Mouse (Mus musculus): ENCODE measurements around the gene Ssh2.

DNA sequence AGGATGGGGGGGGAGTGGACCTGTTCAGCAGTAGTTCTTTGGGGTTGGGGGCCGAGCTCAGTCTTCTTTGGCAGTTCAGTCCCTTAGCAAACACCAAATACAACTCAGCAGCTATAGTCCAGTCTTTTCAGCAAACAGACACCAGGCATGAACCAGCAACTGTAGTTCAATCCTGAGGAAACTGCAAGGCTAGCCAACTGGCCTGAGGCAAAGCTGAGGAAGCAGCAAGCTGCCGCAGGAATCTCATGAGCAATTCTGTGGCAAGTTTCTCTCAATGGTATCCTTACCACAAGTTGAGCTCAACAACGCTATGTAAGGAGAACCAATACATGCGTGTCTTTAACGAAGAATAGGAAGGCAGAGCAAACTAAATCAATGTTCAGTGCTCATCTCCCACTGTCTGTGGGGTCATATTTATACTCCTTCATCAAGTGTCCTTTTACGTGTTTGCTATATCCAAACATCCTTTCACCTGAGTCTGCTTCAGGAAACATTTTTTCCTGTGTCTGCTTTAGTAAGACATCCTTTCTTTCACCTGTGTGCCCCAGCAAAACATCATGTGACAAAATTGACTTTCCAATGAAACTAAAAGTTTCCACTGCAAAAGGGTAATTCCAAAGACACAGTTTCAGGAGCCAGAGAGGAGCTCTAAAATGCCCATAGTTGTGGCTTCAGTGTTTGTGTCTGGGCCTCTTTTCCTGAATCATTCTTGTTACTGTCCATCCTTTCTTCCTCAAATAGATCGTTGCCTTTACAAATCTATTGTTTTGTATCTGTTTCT lies 24.6 kb downstream of the Ssh2 start:
- TF ChIP-seq GATA1 (IDR thresholded peaks at IDR 0.05; ENCODE audit: low read length) (no peak), TAL1 (IDR thresholded peaks at IDR 0.05; ENCODE audit: low read length) (no peak)
